Mouse (Mus musculus) E14TG2a.4 (cell line): ENCODE data around the gene Top2b.

Experiments used
- CTCF ChIP-seq: conservative IDR thresholded peaks from 2 replicates; pipeline ENCODE4 v1.5.1; 2014; ENCODE audit warnings: low read length
- NANOG ChIP-seq: IDR thresholded peaks from 2 replicates; pipeline ENCODE4 v1.6.1; 2014; ENCODE audit warnings: borderline replicate concordance, low read length, mixed read lengths

GRCm38 (mm10) chr14:16316715-16317114, 48.3 kb upstream of the Top2b start:
- TF ChIP-seq CTCF (no peak), NANOG (no peak)
